Mouse (Mus musculus) lung, adult 2 months (tissue): ENCODE data around the gene Tmem269.
A peak's percentile ranks its signal among the peaks of the same experiment; 100 is the strongest.

Source experiments
- CTCF ChIP-seq: fragments of 200-500 bp; IDR thresholded peaks from 2 replicates; pipeline ENCODE4 v1.5.1; 2011; ENCODE audit warnings: mild to moderate bottlenecking, low read length, control low read depth; ENCODE audit not compliant: insufficient read depth
- POLR2A ChIP-seq: fragments of 200-500 bp; IDR thresholded peaks from 2 replicates; pipeline ENCODE4 v1.6.1; 2011; ENCODE audit warnings: low read depth, mild to moderate bottlenecking, control low read depth, low read length, borderline replicate concordance; ENCODE audit errors: extremely low read depth

- TF ChIP-seq CTCF (peak; percentile 42; the same call in 1 of the 2 replicates), POLR2A (no peak)
Observed at GRCm38 (mm10) chr4:119241664-119242063, 23.6 kb upstream of the Tmem269 start.
